Mouse (Mus musculus): ENCODE data around the gene Serinc2. TPM values are rescaled to one million over a fixed set of nuclear protein-coding genes. Genes with fewer than 3 reads are reported as not detected.

The Serinc2 gene
- polyA plus RNA-seq, 1 experiment, result 66.5 TPM

- WGBS, result 86% methylated on average over 8 of the region's 8 CpGs
- Histone ChIP-seq H3K4me3 (replicated peaks; ENCODE audit: extremely low read depth, low read depth, low read length) (no peak overlapping the region), H3K4me1 (ENCODE audit: control insufficient read depth, insufficient read depth, low read length) (no peaks in the 10 kb centered on the region)
- no peak for DNase-seq
- no peak for TF ChIP-seq CTCF (IDR thresholded peaks at IDR 0.05; ENCODE audit: insufficient read depth, low read length)
- no peak for TF ChIP-seq POLR2A (IDR thresholded peaks at IDR 0.05; ENCODE audit: borderline replicate concordance, extremely low read depth, low read depth, low read length)
These were observed 63.6 kb downstream of the Serinc2 start for GRCm38 (mm10) chr4:130215392-130215791.

GRCm38 (mm10) chr4:130213857-130214256 is 65.1 kb downstream of the Serinc2 start:
- no peak for DNase-seq
- Histone ChIP-seq H3K4me1 (ENCODE audit: control insufficient read depth, insufficient read depth, low read length) (no peaks in the 10 kb centered on the region), H3K4me3 (replicated peaks; ENCODE audit: extremely low read depth, low read depth, low read length) (no peak overlapping the region)
- TF ChIP-seq POLR2A (IDR thresholded peaks at IDR 0.05; ENCODE audit: borderline replicate concordance, extremely low read depth, low read depth, low read length) (no peak), CTCF (IDR thresholded peaks at IDR 0.05; ENCODE audit: insufficient read depth, low read length) (no peak)
- 67% methylated on average over 10 of the region's 10 CpGs for WGBS

- Histone ChIP-seq H3K4me3 (replicated peaks; ENCODE audit: extremely low read depth, low read depth, low read length) (no peak overlapping the region), H3K4me1 (ENCODE audit: control insufficient read depth, insufficient read depth, low read length) (no peaks in the 10 kb centered on the region)
- 73% methylated on average over 4 of the region's 4 CpGs for whole genome bisulfite sequencing
- no peak for DNase-seq
- TF ChIP-seq CTCF (IDR thresholded peaks at IDR 0.05; ENCODE audit: insufficient read depth, low read length) (no peak), POLR2A (IDR thresholded peaks at IDR 0.05; ENCODE audit: borderline replicate concordance, extremely low read depth, low read depth, low read length) (no peak)
These were observed 65.8 kb downstream of the Serinc2 start for GRCm38 (mm10) chr4:130213197-130213596.

GRCm38 (mm10) chr4:130212421-130212820 is 66.6 kb downstream of the Serinc2 start:
- H3K4me1 ChIP-seq (ENCODE audit: control insufficient read depth, insufficient read depth, low read length), result no peaks in the 10 kb centered on the region
- TF ChIP-seq CTCF (IDR thresholded peaks at IDR 0.05; ENCODE audit: insufficient read depth, low read length) (no peak), POLR2A (IDR thresholded peaks at IDR 0.05; ENCODE audit: borderline replicate concordance, extremely low read depth, low read depth, low read length) (no peak)
- H3K4me3 ChIP-seq (replicated peaks; ENCODE audit: extremely low read depth, low read depth, low read length), result no peak overlapping the region
- 72% methylated on average over 7 of the region's 7 CpGs for WGBS
- no peak for DNase-seq

- WGBS, result 78% methylated on average over 2 of the region's 2 CpGs
- DNase-seq, result no peak
- Histone ChIP-seq H3K4me3 (replicated peaks; ENCODE audit: extremely low read depth, low read depth, low read length) (no peak overlapping the region), H3K4me1 (ENCODE audit: control insufficient read depth, insufficient read depth, low read length) (no peaks in the 10 kb centered on the region)
- TF ChIP-seq POLR2A (IDR thresholded peaks at IDR 0.05; ENCODE audit: borderline replicate concordance, extremely low read depth, low read depth, low read length) (no peak), CTCF (IDR thresholded peaks at IDR 0.05; ENCODE audit: insufficient read depth, low read length) (no peak)
These were observed 67.1 kb downstream of the Serinc2 start for GRCm38 (mm10) chr4:130211870-130212269.

Other genes starting within 250 kb of the Serinc2 start
- 27.9 and 31.8 TPM in 2 replicates for gene Col16a1, start 231.4 kb downstream of the Serinc2 start, polyA plus RNA-seq (2012; rRNA removed)
- 106 and 118 TPM in 2 replicates for gene Pef1, start 176.6 kb downstream of the Serinc2 start, polyA plus RNA-seq (2012; rRNA removed)
- gene Hcrtr1, start 139.8 kb downstream of the Serinc2 start, polyA plus RNA-seq (2012; rRNA removed), result 0.19 and 0.66 TPM in 2 replicates
- gene Tinagl1, start 104.1 kb downstream of the Serinc2 start, polyA plus RNA-seq (2012; rRNA removed), result 134 and 222 TPM in 2 replicates
- not detected in 2 replicates for gene Gm853, start 56.8 kb downstream of the Serinc2 start, polyA plus RNA-seq (2012; rRNA removed)
- gene Fabp3, start 29.4 kb upstream of the Serinc2 start, polyA plus RNA-seq (2012; rRNA removed), result 48.5 and 75.4 TPM in 2 replicates
- gene Gm10570, start 29.5 kb upstream of the Serinc2 start, polyA plus RNA-seq (2012; rRNA removed), result 0.40 TPM in 1 of 2 replicates, not detected in the other
- 17.3 and 18.2 TPM in 2 replicates for gene Zcchc17, start 80.7 kb upstream of the Serinc2 start, polyA plus RNA-seq (2012; rRNA removed)
- gene Snrnp40, start 80.9 kb upstream of the Serinc2 start, polyA plus RNA-seq (2012; rRNA removed), result 18.1 and 26.2 TPM in 2 replicates